Mouse (Mus musculus) embryonic facial prominence, embryonic 14.5 days (tissue): ENCODE measurements at regions not wholly inside any gene's neighbourhood (a gene's known extent, or its start where the extent isn't known, plus 50 kb on each side); places are given as distances from the start of the nearest gene placed in this dataset.

Experiments
- ATAC-seq: fragments of 200-750 bp; cut with Nextera tagmentation; 2 replicates; pipeline ENCODE4 v1.8.0; 2017; ENCODE audit warnings: low read depth, moderate number of reproducible peaks, moderate TSS enrichment
- DNase-seq: peaks from one replicate; pipeline ENCODE4 v3.0.0-alpha.2; 2015; ENCODE audit warnings: low spot score
- H3K27ac ChIP-seq: fragments of 300-500 bp; sonication (generic); replicated peaks from 2 replicates; pipeline ENCODE4 v1.5.1; 2014; ENCODE audit warnings: low read depth, mild to moderate bottlenecking, low read length, moderate library complexity
- H3K27me3 ChIP-seq: fragments of 300-500 bp; sonication (generic); replicated peaks from 2 replicates; pipeline ENCODE4 v1.6.1; 2014; ENCODE audit warnings: low read length; ENCODE audit not compliant: control insufficient read depth, insufficient read depth
- H3K36me3 ChIP-seq: fragments of 300-500 bp; sonication (generic); 2 replicates; pipeline ENCODE4 v1.6.1; 2014; ENCODE audit warnings: low read length, mixed read lengths; ENCODE audit not compliant: control insufficient read depth, insufficient read depth
- H3K4me1 ChIP-seq: fragments of 300-500 bp; sonication (generic); 2 replicates; pipeline ENCODE4 v1.6.1; 2014; ENCODE audit warnings: antibody characterized with exemption, low read length; ENCODE audit not compliant: control insufficient read depth, insufficient read depth
- H3K4me2 ChIP-seq: fragments of 300-500 bp; sonication (generic); 2 replicates; pipeline ENCODE4 v1.6.1; 2014; ENCODE audit warnings: low read depth, mild to moderate bottlenecking, low read length, moderate library complexity, mixed read lengths
- H3K4me3 ChIP-seq: fragments of 300-500 bp; sonication (generic); 2 replicates; pipeline ENCODE4 v1.5.1; 2014; ENCODE audit warnings: low read depth, mild to moderate bottlenecking, low read length
- H3K9ac ChIP-seq: fragments of 300-500 bp; sonication (generic); 2 replicates; pipeline ENCODE4 v1.6.1; 2014; ENCODE audit warnings: low read depth, mild to moderate bottlenecking, low read length, moderate library complexity, mixed read lengths
- H3K9me3 ChIP-seq: fragments of 300-500 bp; sonication (generic); 2 replicates; pipeline ENCODE4 v1.6.1; 2016; ENCODE audit warnings: low read length; ENCODE audit not compliant: control insufficient read depth
- WGBS: fragments of 180-500 bp; shearing (Covaris S2); extraction: QIAGEN DNeasy Blood & Tissue Kit; methylation state at CpG from one replicate; pipeline ENCODE4 v1.1.7; 2014; 5-methylcytosine and 5-hydroxymethylcytosine counted together

- no peak for ATAC-seq
- WGBS = 74% methylated on average over 5 of the region's 5 CpGs
These were observed 491.0 kb upstream of the Lcorl start for GRCm38 (mm10) chr5:46348448-46348847.

GRCm38 (mm10) chr5:46347368-46348083 lies 490.1 kb upstream of the Lcorl start:
- no peaks in the 10 kb centered on the region for H3K36me3 ChIP-seq
- ATAC-seq = peak; percentile 53; the same call in 1 of the 2 replicates
- peak; percentile 81 for DNase-seq
- no peak overlapping the region for H3K27ac ChIP-seq
- no peak overlapping the region for H3K9ac ChIP-seq
- no peaks in the 10 kb centered on the region for H3K4me1 ChIP-seq
- H3K4me3 ChIP-seq = no peak overlapping the region
- H3K9me3 ChIP-seq = no peaks in the 10 kb centered on the region
- WGBS = 19% methylated on average over 16 of the region's 16 CpGs
- H3K4me2 ChIP-seq = peak overlapping the region; percentile 43
- H3K27me3 ChIP-seq = no peaks in the 10 kb centered on the region

More at GRCm38 (mm10) chr5:46348448-46348847, 491.0 kb upstream of the Lcorl start:
- Histone ChIP-seq H3K36me3 (no peaks in the 10 kb centered on the region), H3K4me1 (no peaks in the 10 kb centered on the region), H3K4me3 (no peak overlapping the region), H3K4me2 (no peak overlapping the region), H3K9me3 (no peaks in the 10 kb centered on the region), H3K27me3 (no peaks in the 10 kb centered on the region), H3K9ac (no peak overlapping the region), H3K27ac (no peak overlapping the region)
- no peak for DNase-seq

GRCm38 (mm10) chr5:46338461-46338860 lies 481.0 kb upstream of the Lcorl start:
- DNase-seq = no peak

GRCm38 (mm10) chr5:46330880-46331279 lies 473.5 kb upstream of the Lcorl start:
- Histone ChIP-seq H3K4me3 (no peak overlapping the region), H3K4me1 (no peaks in the 10 kb centered on the region), H3K27ac (no peak overlapping the region), H3K9ac (no peak overlapping the region), H3K9me3 (no peaks in the 10 kb centered on the region), H3K27me3 (no peaks in the 10 kb centered on the region), H3K36me3 (no peaks in the 10 kb centered on the region), H3K4me2 (no peak overlapping the region)
- ATAC-seq (no peak), DNase-seq (no peak)
- WGBS = 37% methylated on average over 1 of the region's 1 CpGs

More at GRCm38 (mm10) chr5:46338461-46338860, 481.0 kb upstream of the Lcorl start:
- Histone ChIP-seq H3K27ac (no peak overlapping the region), H3K4me3 (no peak overlapping the region), H3K9ac (no peak overlapping the region), H3K36me3 (no peaks in the 10 kb centered on the region), H3K4me2 (no peak overlapping the region), H3K9me3 (no peaks in the 10 kb centered on the region), H3K27me3 (no peaks in the 10 kb centered on the region), H3K4me1 (no peaks in the 10 kb centered on the region)
- ATAC-seq = no peak
- WGBS = 66% methylated on average over 2 of the region's 2 CpGs
